Mouse (Mus musculus): ENCODE measurements at regions not wholly inside any gene's neighbourhood (a gene's known extent, or its start where the extent isn't known, plus 50 kb on each side); places are given as distances from the start of the nearest gene placed in this dataset.

DNA sequence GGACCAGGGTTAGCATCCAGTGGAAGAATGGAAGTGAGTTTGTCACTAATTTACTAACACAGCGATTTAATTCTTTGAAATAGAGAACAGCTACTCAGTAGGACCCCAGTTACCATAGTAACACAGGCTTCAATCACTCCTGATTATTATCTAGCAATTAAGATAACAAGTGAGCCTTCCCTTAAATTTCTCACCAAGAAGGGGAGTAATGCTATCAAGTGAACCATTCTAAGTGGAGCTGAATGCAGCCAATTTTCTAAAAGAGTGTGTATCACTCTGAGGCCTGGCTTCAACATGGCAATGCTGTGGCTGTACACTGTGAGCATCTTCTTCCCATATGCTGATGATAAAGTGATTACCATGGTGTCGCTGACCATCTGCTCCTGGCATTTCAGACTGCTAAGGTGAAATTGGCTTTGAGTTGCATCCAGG is 211.0 kb upstream of the Gm11042 start:
- DNase-seq (ENCODE audit: extremely low spot score in 1 of 2, low spot score in 1 of 2) = no peak

DNA sequence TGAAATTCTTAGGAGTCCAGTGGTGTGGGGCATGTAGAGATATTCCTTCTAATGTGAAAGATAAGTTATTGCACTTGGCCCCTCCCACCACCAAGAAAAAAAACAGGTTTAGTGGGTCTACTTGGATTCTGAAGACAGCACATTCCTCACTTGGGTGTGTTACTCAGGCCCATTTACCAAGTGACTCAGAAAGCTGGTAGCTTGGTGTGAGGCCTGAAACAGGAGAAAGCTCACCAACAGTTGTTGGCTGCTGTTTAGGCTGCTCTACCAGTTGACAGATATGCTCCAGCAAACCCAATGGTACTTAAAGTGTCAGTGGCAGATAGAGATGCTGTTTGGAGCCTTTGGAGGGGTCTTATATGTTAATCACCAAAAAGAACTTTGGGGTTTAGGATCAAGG is 207.8 kb upstream of the Gm11042 start:
- DNase-seq (ENCODE audit: extremely low spot score in 1 of 2, low spot score in 1 of 2) = no peak

DNA sequence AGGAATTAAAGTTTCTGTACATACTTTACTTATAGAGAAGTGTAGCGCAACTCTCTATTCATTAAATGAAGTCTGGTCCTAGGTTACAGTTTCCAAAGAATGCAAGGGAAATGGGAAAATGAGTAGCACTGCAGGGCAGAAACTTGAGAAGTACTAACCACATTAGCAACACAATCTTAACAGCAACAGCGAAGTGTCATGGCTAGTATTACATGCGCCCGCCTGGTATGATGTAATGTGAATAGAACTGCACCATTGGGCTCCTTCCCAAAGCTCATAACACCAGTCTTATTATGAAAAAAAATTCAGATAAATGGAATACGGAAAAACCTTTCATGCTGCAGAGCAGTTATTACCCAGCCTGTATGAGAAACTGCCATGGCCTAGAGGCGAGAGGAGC is 201.8 kb upstream of the Gm11042 start:
- DNase-seq (ENCODE audit: extremely low spot score in 1 of 2, low spot score in 1 of 2) = no peak

DNA sequence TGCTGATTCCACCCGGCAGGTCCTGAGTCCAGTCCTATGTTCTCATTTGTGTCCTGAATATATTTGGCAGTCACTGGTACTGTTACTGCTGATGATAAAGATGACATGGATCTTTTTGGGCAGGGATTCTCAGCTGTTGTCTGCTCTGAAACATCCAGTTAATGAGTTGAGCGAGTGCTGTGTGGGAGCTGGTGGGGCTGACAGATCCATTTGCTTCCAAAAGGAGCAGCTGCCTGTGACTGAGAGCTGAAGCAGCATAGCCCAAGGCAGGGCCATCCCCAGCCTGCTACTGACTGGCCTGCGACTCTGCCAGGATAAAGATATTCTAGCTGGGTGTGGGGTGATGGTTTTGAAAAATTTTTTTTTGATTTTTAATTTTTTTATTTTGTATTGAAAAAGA is 200.3 kb upstream of the Gm11042 start:
- peak; percentile 46 to 68 for DNase-seq (ENCODE audit: extremely low spot score in 1 of 2, low spot score in 1 of 2)

DNA sequence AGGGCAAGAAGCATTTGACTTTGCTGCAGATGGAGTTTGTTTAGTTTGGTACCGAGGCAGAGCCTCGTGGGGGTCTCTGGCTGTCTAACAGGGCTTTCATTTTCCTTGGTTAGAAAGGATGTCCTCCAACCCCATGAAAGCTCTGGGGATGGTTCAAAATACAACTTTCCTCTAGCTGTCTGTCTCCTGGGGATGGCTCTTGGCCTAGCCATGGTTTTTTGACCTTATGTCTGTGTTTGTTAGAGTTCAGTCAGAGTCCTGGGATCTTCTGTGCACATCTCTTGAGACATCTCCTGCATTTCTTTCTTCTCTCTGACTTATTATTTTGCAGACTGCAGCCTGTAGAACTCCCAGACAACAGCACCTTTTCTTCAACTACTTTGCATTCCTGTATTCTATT is 186.6 kb upstream of the Gm11042 start:
- no peak for DNase-seq (ENCODE audit: extremely low spot score in 1 of 2, low spot score in 1 of 2)

DNA sequence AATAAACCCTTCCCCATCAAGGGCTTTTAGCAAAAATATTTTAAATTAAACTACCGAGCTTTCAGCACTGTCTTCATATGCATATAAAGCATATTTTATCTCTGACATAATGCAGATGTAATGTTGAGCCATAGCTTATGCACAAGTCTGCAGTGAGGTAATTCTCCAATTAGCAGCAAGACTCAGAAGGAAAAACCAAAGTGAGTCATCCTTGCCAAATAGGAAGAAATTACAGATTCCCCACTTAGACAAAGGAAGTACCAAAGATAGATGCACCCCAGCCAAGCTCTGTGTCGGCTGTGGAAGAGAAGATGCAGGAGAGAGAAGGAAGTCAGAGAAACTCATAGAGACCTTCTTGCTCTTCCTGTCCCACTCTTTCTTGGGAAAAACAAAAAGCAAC is 161.4 kb upstream of the Gm11042 start:
- peak in 1 of 2 experiments; percentile 48 for DNase-seq (ENCODE audit: extremely low spot score in 1 of 2, low spot score in 1 of 2)

DNA sequence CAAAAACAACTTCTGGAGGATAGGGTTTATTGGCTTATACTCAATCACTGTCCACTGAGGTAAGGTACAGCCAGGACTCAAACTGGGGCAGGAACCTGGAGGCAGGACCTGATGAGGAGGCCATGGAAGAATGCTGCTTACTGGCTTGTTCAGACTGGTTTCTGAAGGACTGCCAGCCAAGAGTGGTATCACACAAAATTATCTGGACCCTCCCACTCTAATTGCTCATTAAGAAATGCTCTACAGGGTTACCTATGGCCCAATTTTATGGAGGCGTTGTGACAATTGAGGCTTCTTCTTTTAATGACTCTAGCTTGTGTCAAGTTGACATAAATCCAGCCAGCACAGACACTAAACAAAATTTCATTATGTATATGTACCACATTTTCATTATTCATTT is 158.5 kb upstream of the Gm11042 start:
- DNase-seq (ENCODE audit: extremely low spot score in 1 of 2, low spot score in 1 of 2) = no peak

DNA sequence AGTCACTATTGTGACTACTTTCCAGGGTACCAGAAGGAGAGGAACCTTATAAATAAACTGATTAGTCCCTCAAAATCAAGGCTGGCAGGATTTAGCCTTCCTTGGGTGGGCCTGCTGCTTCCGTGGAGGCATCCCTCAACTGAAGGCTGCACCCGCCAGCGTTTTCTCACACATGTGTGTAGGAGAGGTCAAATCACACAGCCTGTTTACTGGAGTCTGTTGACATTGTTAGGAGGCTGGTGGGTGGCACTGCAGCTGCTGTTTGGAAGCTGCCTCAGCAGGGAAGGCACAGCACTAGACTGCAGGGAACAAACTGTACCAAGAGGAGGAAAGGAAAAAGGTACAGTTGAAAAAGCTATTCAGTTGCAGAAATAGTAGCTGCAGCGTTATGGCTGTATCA is 142.3 kb upstream of the Gm11042 start:
- peak; percentile 52 to 59 for DNase-seq (ENCODE audit: extremely low spot score in 1 of 2, low spot score in 1 of 2)

DNA sequence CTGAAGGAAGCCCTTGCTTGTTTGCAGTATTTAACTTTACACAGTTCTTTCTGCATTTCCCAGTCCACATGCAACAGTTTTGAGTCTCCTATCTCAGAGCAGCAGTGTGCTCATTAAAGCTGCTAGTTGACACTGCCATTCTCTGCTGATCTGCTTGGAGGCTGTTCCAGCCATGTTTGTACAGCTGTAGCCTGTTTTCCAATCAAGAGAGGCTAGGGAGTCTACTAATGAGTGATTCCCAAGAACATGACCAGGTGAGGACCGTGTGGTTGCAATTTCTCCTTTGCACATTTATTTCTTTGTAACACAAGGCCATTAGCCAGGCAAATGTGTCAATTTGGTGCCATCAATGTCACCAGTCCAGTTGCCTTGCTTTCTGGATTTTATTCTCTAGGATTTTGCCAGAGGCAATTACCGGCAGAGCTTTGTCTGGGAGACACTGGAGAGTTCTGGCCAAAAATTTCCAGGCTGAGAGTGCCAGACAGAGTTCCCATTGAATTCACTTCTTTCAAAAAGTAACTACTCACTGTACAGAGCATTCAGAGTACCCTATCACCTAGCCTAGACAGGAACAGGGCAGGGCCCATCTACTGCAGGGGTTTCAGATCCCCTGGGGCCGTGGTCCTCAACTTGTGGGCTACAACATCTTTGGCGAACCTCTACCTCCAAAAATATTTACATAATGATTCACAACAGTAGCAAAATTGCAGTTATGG is 136.3 kb upstream of the Gm11042 start:
- DNase-seq (ENCODE audit: extremely low spot score in 1 of 2, low spot score in 1 of 2) = no peak

DNA sequence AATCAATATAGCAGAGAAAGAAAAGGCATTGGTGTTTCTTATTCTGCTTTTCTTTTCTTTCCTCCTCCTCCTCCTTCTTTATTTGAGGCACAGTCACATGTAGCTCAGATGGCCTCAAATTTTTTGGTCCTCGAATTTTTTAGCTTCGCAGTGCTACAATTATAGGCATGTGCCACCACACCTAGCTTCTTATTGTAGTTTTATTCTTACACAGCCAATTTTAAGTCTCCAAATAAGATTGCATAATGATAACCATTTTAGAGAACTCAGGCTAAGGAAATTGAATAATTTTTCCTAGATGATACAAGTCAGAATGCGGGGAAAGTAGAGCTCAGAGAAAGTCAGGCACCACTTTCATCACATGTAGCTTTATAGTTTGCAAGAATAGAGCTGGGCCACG is 132.1 kb upstream of the Gm11042 start:
- DNase-seq (ENCODE audit: extremely low spot score in 1 of 2, low spot score in 1 of 2) = no peak

DNA sequence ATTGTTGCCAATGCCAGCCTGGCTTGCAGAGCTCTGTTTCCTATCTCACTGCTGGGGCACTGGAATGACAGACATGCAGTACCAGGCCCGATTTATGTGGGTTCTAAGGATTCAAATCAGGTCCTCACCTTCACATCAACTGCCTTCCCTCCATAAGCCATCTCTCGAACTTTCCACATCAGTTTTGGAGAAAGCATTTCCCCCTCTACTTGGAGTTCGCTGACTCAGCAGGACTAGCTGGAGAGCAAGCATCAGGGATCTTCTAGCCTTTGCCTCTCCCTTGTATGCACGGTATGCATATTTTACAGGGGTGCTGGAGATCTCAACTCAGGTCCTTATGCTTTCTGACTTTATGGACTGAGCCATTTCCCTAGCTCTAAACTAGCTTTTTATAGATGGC is 118.7 kb upstream of the Gm11042 start:
- no peak for DNase-seq (ENCODE audit: extremely low spot score in 1 of 2, low spot score in 1 of 2)

DNA sequence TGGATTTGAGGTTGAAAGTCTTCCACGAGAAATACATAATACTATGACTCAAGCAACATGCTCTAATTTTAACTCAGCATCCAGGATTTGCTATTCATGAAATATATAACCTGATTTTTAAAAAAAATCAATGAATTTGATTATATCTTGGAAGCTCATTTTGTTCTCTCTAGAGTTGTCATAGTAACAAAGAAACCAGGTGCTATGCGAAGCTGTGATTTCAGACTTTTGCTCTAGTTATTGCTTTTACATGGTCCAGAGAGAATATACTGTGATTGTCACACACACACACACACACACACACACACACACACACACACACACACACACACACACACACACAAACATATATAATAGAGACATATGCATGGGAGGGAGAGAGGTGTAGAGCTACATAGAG is 98.5 kb upstream of the Gm11042 start:
- DNase-seq (ENCODE audit: extremely low spot score in 1 of 2, low spot score in 1 of 2) = no peak

DNA sequence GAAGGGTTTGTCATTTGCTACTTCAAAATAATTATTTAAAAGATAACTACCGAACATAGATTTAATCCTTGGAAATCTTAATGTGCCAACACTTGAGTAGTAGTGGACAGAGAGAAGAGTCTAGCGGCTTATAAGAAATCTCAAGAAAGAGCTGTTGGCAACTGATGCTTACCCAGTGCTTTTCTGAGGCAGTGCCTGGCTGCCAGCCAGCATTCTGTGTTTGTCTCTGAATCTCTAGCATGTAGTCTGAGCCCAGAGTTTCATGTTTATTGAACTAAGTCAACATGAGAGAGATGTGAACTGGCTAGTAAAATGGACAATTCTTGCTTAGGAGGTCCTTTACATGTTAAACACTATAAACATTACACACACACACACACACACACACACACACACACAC is 94.3 kb upstream of the Gm11042 start:
- DNase-seq (ENCODE audit: extremely low spot score in 1 of 2, low spot score in 1 of 2) = no peak

DNA sequence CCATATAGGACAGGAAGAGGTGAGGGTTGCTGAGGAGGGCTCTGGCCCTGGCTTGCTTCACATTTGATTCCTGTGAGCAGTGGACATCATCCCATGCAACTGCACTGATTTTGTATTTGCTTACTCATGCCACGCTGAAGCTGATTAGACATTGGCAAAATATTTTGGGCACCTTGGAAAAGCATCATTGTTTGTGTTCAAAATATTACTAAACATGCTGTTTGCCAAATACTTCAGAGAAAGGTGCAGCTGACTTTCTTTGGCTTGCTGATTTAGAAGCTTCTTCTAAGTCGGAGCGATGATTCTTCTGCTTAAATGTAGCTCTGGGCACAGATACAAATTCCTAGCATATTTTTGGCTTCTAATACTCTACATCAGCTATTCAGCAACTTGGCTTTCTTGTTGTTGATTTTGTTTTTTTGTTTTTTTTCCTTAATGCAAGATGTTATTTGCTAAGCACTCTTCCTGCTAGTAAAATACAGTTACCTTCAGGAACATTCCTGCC is 91.4 kb upstream of the Gm11042 start:
- no peak for DNase-seq (ENCODE audit: extremely low spot score in 1 of 2, low spot score in 1 of 2)

DNA sequence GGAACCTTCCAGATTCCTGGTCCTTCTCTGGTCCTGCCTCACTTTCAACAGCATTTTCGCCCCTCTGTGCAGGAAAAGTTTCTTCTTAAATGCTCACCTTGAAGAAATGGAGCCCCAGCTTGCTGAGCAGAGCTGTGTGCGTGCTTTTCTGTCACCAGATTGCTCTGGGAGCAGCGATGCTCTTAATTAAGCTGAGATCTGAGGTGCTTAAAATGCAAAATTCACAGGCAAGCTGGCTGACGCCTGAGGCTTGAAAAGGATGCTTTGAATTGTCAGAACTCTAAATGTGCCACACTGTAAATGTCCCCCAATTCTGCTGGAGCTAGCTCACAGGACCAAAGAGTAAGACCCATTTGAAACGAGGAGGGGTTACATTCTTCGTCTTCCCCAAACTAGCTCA is 73.6 kb upstream of the Gm11042 start:
- DNase-seq (ENCODE audit: extremely low spot score in 1 of 2, low spot score in 1 of 2) = peak; percentile 5 to 45
